Mouse (Mus musculus) heart, postnatal 4 days (tissue): ENCODE measurements around the gene 4933421I07Rik. TPM values are rescaled to one million over a fixed set of nuclear protein-coding genes. Genes with fewer than 3 reads are reported as not detected.

Experiments used
- DNase-seq: peaks from one replicate; pipeline ENCODE4 v3.0.0; 2021
- total RNA-seq, 2 experiments: library from RNA; stranded (reverse); gene quantifications; 2 replicates each; pipeline ENCODE4 v1.2.3; 2021

The 4933421I07Rik gene
- total RNA-seq = not detected

DNA sequence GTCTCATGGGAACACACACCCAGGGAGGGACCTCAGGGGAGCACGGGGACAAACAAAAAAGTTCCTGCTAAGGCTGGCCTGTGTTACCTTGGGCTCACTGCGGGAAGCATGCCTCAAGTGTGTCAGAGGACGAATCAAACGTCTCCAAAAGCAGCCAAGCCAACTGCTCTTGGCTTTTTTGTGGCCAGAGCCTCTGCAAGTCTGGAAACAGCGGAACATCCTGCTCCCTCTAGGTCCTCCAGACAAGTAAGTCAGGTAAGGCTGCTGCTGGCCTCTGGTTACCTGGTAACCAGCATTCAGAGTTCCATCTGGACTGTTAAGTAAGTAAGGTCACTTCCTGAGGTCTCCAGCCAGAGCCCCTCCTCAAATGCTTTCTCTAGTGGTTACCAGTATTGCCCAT is at the start of gene 4933421I07Rik:
TSS of gene 4933421I07Rik (minus strand) at position 271 of the 400 bp plus-strand sequence.
- no peak for DNase-seq

DNA sequence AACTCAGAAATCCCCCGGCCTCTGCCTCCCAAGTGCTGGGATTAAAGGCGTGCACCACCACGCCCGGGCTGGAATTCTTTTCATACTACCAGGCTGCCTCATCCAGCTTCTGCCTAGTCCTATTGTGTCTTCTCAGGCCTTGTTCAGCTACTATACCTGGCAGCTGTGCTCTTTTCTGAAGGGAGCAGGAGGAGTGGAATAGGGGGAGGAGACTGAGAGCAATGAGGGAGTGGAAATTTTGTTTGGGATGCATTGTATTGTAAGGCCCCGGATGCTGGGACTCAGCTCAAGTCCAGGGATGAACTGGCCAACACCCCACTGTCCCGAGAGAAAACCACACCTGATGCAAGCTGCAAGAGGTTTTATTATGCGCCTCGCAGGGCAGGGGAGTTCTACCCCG is 49.4 kb upstream of the 4933421I07Rik start:
- DNase-seq = no peak

DNA sequence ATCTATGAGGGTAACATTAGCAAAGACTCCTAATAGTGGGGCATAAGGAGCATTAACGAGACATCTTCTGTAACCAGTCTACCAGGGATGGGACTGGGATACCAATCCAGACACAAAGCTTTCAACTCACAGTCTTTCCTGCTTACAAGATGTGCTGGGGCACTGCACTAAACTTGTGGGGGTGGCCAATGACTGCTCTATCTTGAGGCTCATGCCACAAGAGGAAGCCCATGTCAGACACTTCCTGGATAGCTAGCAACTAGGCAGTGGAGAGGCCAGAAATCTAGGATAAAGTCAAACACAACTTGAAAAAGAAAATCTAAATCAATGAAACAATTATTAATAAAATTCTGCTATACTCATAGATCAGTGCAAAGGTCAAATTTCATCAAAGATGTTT is 48.3 kb upstream of the 4933421I07Rik start:
- no peak for DNase-seq

DNA sequence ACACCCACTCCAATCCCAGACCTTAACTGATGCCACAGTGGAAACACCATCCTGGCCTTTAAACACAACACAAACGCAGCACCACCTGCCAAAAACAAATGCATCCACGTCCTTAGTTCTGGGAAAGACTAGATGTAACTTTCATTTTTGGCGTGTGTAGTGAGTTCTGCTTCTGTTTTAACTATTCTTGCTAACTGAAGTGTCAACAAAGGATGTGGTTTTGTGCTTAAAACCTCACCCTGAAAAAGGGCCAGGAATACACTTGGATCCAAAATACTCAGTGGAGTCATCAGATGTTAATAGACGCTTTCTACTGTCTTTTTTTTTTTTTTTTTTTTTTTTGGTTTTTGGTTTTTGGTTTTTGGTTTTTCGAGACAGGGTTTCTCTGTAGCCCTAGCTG is 42.9 kb upstream of the 4933421I07Rik start:
- DNase-seq = no peak

DNA sequence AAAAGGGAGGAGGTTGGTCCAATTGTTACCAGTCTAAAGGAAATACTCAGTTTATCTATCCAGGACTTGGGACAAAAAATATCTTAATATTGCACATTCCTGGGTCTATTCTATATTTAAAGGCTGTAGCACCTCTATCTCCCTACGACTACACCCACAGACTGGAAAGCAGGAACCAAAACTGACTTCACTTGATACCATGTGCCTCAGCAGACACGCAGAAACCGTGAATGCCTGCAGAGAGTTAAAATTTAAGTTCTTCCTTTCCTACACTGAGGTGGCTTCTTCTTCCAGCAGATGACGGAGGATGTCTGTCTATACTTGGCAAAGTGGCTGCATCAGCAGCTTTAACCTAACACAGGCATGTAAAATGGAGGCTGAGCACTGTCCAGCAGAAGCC is 42.4 kb upstream of the 4933421I07Rik start:
- DNase-seq = no peak

DNA sequence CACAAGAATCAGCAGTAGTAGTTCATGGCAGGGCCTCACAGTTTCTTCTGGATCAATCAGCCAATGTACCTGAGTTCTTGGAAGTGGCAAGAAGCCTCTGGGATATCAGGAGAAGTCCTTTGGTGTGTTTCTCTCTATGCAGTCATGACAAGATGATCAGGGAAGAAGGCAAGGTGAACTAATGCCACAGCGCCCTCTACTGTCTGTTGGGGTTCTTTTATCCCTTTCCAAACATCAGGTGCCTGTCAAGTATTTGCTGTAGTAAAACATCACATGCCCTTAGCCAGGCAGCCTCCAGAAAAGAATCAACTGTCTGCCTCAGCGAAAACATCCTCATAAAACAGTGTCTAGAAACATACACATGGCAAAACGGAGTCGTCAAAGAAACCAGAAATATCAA is 6.7 kb upstream of the 4933421I07Rik start:
- no peak for DNase-seq

DNA sequence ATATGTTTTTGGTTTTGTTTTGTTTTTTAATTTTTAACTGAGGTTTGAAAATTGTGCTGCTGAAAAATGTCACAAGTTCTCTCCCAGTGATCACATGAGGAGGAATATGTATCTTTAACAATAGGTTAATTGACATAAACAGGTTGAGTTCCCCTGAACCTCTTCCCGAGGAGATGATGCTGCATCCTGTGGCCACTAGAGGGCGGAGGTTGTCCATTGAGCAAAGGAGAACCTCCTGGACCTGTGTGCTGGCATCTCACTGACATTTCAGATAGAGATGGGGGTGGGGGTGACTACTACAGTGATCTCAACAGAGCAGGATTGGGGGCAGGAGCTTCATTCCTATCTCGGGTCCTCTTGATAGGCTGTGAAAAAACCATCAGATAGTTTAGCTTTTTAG is 2.7 kb upstream of the 4933421I07Rik start:
- DNase-seq = no peak

DNA sequence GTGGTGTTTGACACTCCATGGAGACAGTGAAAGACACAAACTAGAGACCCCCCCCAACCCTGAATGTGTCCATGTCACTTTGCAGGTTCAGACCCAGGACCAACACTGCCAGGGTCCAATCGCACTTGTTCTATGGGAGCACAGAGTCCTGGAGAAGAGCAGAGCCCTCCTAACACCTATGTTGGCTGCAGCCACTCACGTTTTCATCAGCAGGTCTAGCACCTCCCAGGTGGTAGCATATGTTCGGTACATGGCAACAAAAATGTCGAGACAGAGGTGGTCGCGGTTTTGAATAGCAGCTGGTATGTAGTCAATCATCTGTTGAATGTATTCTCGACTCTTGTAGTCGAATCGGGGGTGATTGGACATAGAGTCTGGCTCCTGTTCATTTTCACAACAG is 568 bp downstream of the 4933421I07Rik start:
- DNase-seq = no peak

Other genes with a start within 250 kb of the 4933421I07Rik start
- gene Vmn2r61, start 188.1 kb downstream of the 4933421I07Rik start, total RNA-seq = not detected
- gene Zfp141, start 57.6 kb upstream of the 4933421I07Rik start, total RNA-seq = 1 to 10 TPM; 7.7 to 9.1 TPM
- gene Gm21028, start 130.5 kb upstream of the 4933421I07Rik start, total RNA-seq = not detected
- under 1 TPM; 0.38 to 0.90 TPM for gene Zfp977, start 144.4 kb upstream of the 4933421I07Rik start, total RNA-seq
- 1 to 10 TPM; 2.4 to 2.5 TPM for gene Zfp976, start 194.5 kb upstream of the 4933421I07Rik start, total RNA-seq
- 1 to 10 TPM; 4.3 to 4.9 TPM for gene Zfp975, start 244.6 kb upstream of the 4933421I07Rik start, total RNA-seq